Mouse (Mus musculus): ENCODE results near the gene Nrbf2. TPM values are rescaled to one million over a fixed set of nuclear protein-coding genes. Genes with fewer than 3 reads are reported as not detected.
A peak's percentile ranks its signal among the peaks of the same experiment; 100 is the strongest.

Nrbf2 gene
- 34.8 and 37.0 TPM in 2 replicates for polyA plus RNA-seq (2014; fragmentation: Nextera tagmentation; extraction: Ambion mirVana)

DNA sequence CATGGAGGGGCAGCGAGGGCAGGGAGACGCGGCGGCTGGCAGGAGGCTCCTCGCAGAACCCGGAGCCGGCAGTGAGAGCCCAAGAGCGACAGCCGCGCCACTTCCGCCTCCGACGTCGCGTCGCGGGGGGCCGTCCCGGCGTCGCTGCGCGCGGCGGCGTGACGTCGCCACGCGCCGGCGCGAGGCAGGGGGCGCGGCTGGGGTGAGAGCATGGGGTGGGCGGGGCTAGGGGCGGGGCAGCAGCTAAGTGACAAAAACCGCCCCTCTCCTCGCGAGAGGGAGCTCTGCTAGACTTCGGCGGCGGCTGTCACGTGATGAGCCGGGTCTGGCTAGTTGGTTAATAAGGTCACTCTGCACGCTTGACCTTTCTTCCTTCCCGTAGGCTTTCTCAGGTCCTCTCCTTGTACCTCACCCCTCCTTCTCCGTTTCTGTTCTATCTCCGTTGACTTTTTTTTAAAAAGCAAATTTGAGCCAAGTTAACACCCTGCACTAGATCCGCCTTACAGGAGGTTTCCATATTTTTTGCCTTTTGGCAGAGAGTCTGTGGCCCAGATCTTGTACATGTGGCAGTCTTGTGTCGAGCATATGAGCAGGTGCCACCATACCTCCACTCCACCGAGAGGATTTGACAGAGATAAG is at the start of gene Nrbf2:
Gene Nrbf2, minus strand, starts transcription at position 130 of the 639 bp plus-strand sequence.
- Histone ChIP-seq H3K4me2 (peak within 1 kb of the TSS; percentile 77), H3K27ac (ENCODE audit: low read depth) (peak within 1 kb of the TSS; percentile 79), H3K36me3 (ENCODE audit: insufficient read depth) (no peaks in the 10 kb centered on the region), H3K9ac (peak within 1 kb of the TSS; percentile 87), H3K4me3 (ENCODE audit: low read depth, low read length) (peak within 1 kb of the TSS; percentile 91), H3K9me3 (ENCODE audit: low read depth, low read length) (no peaks in the 10 kb centered on the region), H3K4me1 (ENCODE audit: insufficient read depth) (peaks cover 6% of the 10 kb centered on the region; the same call in 1 of the 2 replicates), H3K27me3 (ENCODE audit: insufficient read depth, low read length) (no peaks in the 10 kb centered on the region)
- TF ChIP-seq CTCF (IDR thresholded peaks at IDR 0.05; ENCODE audit: low read depth), result no peak
- peak; percentile 87 for ATAC-seq (ENCODE audit: insufficient read depth)
- DNase-seq, result peak; percentile 97
- WGBS, result 2% methylated on average over 46 of the region's 52 CpGs

DNA sequence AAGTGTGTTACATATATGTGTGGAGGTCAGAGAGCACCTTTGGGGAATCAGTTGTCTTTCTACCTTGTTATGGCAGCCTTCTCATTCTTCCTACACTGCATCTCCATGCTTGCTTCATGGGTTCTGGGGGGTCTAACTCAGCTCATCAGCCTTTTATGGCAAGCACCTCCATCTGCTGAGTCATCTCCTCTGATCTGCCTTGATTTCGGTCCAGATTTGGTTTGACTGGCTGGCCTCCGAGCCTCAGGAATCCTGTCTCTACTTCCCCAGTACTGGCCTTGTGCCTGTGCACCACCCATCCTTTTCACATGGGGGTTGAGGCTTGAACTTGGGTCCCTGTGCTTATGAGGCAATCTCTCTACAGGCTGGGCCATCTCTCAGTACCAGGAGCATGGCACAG is 45.5 kb upstream of the Nrbf2 start:
- DNase-seq (no peak), ATAC-seq (ENCODE audit: insufficient read depth) (no peak)
- Histone ChIP-seq H3K4me3 (ENCODE audit: low read depth, low read length) (no peak overlapping the region), H3K4me1 (ENCODE audit: insufficient read depth) (no peaks in the 10 kb centered on the region), H3K27me3 (ENCODE audit: insufficient read depth, low read length) (no peaks in the 10 kb centered on the region), H3K4me2 (no peak overlapping the region), H3K9ac (no peak overlapping the region), H3K27ac (ENCODE audit: low read depth) (no peak overlapping the region), H3K36me3 (ENCODE audit: insufficient read depth) (no peaks in the 10 kb centered on the region), H3K9me3 (ENCODE audit: low read depth, low read length) (no peaks in the 10 kb centered on the region)
- 65% methylated on average over 2 of the region's 2 CpGs for WGBS
- TF ChIP-seq CTCF (IDR thresholded peaks at IDR 0.05; ENCODE audit: low read depth), result no peak

DNA sequence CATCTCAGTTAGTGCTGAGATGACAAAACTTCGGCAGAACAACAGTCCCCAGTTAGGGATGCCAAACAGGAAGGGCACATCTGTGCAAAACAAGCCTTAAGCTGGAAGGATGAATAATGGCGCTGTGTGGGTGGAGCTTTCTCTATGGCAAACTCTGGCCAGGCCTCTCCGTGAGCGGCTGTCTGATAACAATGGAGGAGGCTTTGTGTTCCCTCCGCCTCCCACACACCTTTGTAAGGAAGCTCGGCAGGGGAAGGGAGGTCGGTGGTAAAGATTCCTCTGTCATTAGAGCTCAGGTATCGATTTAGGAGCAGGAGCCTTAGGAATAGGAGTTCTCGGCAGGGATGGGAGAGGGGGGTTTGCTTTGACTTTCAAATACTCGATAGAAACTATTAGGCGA is 44.6 kb upstream of the Nrbf2 start:
- no peak for TF ChIP-seq CTCF (IDR thresholded peaks at IDR 0.05; ENCODE audit: low read depth)
- H3K27ac ChIP-seq (ENCODE audit: low read depth), result no peak overlapping the region
- no peaks in the 10 kb centered on the region for H3K4me1 ChIP-seq (ENCODE audit: insufficient read depth)
- H3K9ac ChIP-seq, result no peak overlapping the region
- no peak overlapping the region for H3K4me3 ChIP-seq (ENCODE audit: low read depth, low read length)
- no peaks in the 10 kb centered on the region for H3K9me3 ChIP-seq (ENCODE audit: low read depth, low read length)
- H3K36me3 ChIP-seq (ENCODE audit: insufficient read depth), result no peaks in the 10 kb centered on the region
- ATAC-seq (ENCODE audit: insufficient read depth) (no peak), DNase-seq (no peak)
- H3K4me2 ChIP-seq, result no peak overlapping the region
- WGBS, result 41% methylated on average over 11 of the region's 11 CpGs
- H3K27me3 ChIP-seq (ENCODE audit: insufficient read depth, low read length), result no peaks in the 10 kb centered on the region

DNA sequence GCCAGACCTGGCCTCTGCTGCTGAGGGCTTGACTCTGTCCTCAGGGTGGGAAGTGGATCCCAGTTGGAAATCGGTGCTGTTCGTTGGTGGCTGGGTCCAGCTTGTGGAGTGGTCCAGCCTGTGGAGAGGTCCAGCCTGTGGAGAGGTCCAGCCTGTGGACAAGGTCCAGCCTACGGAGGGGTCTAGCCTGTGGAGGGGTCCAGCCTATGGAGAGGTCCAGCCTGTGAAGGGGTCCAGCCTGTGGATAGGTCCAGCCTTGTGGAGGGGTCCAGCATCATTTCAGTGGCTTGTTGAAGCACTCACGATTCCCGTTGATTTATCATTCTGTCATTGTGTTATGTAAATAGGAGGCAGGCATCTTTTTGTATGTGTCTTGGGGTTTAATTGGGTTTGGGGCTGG is 43.1 kb upstream of the Nrbf2 start:
- no peak for ATAC-seq (ENCODE audit: insufficient read depth)
- WGBS, result 73% methylated on average over 5 of the region's 5 CpGs
- Histone ChIP-seq H3K27ac (ENCODE audit: low read depth) (no peak overlapping the region), H3K4me2 (no peak overlapping the region), H3K27me3 (ENCODE audit: insufficient read depth, low read length) (no peaks in the 10 kb centered on the region), H3K4me3 (ENCODE audit: low read depth, low read length) (no peak overlapping the region), H3K9ac (no peak overlapping the region), H3K36me3 (ENCODE audit: insufficient read depth) (no peaks in the 10 kb centered on the region), H3K4me1 (ENCODE audit: insufficient read depth) (no peaks in the 10 kb centered on the region), H3K9me3 (ENCODE audit: low read depth, low read length) (no peaks in the 10 kb centered on the region)
- no peak for DNase-seq
- TF ChIP-seq CTCF (IDR thresholded peaks at IDR 0.05; ENCODE audit: low read depth), result no peak

DNA sequence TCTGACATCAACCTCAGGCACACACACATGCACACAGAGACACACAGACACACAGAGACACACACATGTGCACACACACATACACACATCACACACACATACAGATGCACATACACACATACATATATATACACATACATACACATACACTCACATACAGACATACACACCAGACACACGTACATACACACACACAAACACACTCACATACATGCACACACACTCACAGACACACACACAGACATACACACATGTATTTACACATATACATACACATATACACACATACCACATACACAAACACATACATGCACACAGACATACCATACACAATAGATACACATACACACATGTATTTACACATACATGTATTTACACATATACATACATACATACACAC is 38.9 kb upstream of the Nrbf2 start:
- Histone ChIP-seq H3K9me3 (ENCODE audit: low read depth, low read length) (no peaks in the 10 kb centered on the region), H3K4me1 (ENCODE audit: insufficient read depth) (no peaks in the 10 kb centered on the region), H3K4me3 (ENCODE audit: low read depth, low read length) (no peak overlapping the region), H3K9ac (no peak overlapping the region), H3K27me3 (ENCODE audit: insufficient read depth, low read length) (peaks cover 8% of the 10 kb centered on the region; the same call in 1 of the 2 replicates), H3K4me2 (no peak overlapping the region), H3K36me3 (ENCODE audit: insufficient read depth) (no peaks in the 10 kb centered on the region), H3K27ac (ENCODE audit: low read depth) (no peak overlapping the region)
- no peak for TF ChIP-seq CTCF (IDR thresholded peaks at IDR 0.05; ENCODE audit: low read depth)
- DNase-seq (no peak), ATAC-seq (ENCODE audit: insufficient read depth) (no peak)
- 62% methylated on average over 1 of the region's 1 CpGs for WGBS

DNA sequence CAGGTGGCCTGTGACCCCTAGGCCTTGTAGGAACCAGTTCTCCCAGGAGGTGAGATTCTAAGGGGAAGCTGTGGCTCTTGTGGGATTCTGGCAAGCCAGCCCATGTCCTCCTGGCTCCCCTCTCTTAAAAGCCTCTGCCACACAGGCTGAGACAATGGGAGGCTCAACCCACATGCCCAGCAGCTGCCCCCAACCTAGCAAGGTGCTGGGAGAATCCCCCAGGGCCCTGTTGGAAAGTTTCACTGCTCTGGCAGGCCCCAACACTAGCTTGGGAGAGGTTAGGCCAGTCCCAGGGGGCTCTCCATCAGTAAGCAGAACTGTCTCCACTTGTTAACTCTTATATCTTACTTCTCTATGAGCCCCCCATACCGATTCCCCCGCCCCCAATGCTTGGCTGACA is 36.3 kb upstream of the Nrbf2 start:
- peaks cover 11% of the 10 kb centered on the region; the same call in 1 of the 2 replicates for H3K27me3 ChIP-seq (ENCODE audit: insufficient read depth, low read length)
- WGBS, result 80% methylated on average over 2 of the region's 2 CpGs
- no peak for ATAC-seq (ENCODE audit: insufficient read depth)

DNA sequence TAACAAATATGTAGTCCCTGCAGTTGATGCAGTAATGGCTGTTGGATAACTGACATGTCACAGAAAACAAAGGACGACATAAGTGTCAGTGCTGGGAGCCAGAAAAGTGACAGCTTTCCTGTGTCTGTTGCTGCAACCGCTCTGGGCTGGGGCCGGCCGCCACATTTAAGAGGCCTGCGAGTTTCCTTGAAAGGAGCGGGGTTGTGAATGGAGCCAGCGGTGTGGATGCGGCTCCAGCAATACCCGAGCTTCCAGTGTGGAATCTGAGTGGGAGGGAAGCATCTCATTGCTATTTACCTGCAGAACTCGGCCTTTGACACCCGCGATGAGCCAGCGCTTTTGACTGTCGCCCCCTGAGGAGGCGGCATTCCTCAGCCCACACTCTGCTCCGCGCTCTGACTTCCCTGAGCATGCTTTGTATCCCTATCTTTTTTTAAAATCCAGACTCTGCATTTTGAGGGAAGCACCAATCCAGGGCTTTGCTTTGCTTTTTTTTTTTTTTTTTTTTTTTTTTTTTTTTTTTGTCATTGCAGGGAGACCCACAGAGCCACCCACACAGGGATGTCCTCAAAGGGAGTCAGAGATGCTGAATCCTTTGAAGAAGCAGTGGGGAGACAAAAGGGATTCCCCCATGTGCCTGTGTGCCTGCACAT is 35.2 kb upstream of the Nrbf2 start:
- 12% methylated on average over 17 of the region's 17 CpGs for WGBS
- peak overlapping the region; percentile 28; the same call in 1 of the 2 replicates for H3K4me2 ChIP-seq
- peak; percentile 41 for DNase-seq

More for the DNA sequence above, 36.3 kb upstream of the Nrbf2 start:
- DNase-seq, result no peak
- no peak overlapping the region for H3K9ac ChIP-seq
- H3K9me3 ChIP-seq (ENCODE audit: low read depth, low read length), result no peaks in the 10 kb centered on the region
- no peak overlapping the region for H3K27ac ChIP-seq (ENCODE audit: low read depth)
- H3K4me2 ChIP-seq, result no peak overlapping the region
- no peaks in the 10 kb centered on the region for H3K36me3 ChIP-seq (ENCODE audit: insufficient read depth)
- no peak overlapping the region for H3K4me3 ChIP-seq (ENCODE audit: low read depth, low read length)
- H3K4me1 ChIP-seq (ENCODE audit: insufficient read depth), result no peaks in the 10 kb centered on the region
- no peak for TF ChIP-seq CTCF (IDR thresholded peaks at IDR 0.05; ENCODE audit: low read depth)

More for the DNA sequence above, 35.2 kb upstream of the Nrbf2 start:
- peaks cover 11% of the 10 kb centered on the region; the same call in 1 of the 2 replicates for H3K27me3 ChIP-seq (ENCODE audit: insufficient read depth, low read length)
- no peak overlapping the region for H3K9ac ChIP-seq
- ATAC-seq (ENCODE audit: insufficient read depth), result no peak
- no peak overlapping the region for H3K27ac ChIP-seq (ENCODE audit: low read depth)
- H3K4me1 ChIP-seq (ENCODE audit: insufficient read depth), result no peaks in the 10 kb centered on the region
- no peak overlapping the region for H3K4me3 ChIP-seq (ENCODE audit: low read depth, low read length)
- no peaks in the 10 kb centered on the region for H3K36me3 ChIP-seq (ENCODE audit: insufficient read depth)
- no peak for TF ChIP-seq CTCF (IDR thresholded peaks at IDR 0.05; ENCODE audit: low read depth)
- no peaks in the 10 kb centered on the region for H3K9me3 ChIP-seq (ENCODE audit: low read depth, low read length)
